Mouse (Mus musculus) 3134 (cell line): ENCODE data around the gene Rnf212b.

Source experiments
- DNase-seq: peaks from one replicate; pipeline ENCODE4 v3.0.0-alpha.2; 2011; ENCODE audit warnings: low spot score; ENCODE audit not compliant: insufficient read length; ENCODE audit errors: extremely low read depth

The Rnf212b gene

DNA sequence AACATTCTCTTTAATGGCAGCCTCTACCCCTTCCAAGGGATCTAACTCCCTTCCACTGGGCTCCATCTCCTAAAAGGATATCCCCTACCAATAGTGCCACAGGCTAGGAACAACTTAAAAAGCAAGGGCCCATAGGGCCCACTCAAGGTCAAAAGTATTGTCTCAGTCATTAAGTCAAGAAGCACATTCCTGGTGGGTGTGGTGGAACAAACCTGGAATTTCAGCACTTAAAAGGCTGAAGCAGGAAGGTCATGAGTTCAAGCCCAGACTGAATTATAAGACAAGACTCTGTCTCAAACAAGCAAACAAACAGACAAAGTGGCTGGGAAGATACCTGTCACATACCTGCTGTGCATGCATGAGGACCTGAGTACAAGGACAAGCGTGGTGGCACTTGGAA is 18.0 kb upstream of the Rnf212b start:
- no peak for DNase-seq

DNA sequence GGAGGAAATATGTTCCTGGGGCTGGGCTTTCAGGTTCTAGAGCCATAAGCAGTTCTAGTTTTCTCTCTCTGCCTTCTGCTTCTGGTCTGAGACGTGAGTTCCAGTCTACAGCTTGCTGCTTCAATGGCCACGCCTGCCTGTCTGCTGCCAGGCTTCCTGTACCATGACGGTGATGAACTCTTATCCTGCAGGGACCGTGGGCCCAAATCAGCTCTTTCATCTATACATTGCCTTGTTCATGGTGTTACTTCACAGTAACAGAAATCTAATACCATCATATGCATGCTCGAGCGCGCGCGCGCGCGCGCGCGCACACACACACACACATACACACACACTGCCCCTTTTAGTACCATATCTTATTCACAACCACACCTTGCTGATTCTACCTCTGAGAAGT is 17.2 kb upstream of the Rnf212b start:
- DNase-seq = no peak

DNA sequence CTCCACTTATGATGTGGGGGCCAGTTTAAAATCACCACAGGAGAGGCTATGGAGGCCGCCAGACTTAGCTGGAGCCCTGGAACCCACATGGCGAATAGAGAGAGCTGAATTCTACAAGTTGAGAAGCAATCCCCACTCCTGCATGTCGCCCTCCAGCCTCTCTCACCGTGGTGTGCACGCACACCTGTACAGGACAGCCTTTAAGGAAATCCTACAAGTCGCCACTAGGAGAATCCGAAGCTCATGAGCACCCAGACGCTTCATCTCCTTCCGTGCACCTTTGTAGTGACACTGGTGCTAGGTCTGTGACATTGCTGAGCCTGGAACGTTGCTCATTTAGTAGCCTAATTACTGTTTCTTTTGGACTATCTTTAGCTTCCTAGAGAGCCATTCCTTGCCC is 14.3 kb upstream of the Rnf212b start:
- DNase-seq = no peak

DNA sequence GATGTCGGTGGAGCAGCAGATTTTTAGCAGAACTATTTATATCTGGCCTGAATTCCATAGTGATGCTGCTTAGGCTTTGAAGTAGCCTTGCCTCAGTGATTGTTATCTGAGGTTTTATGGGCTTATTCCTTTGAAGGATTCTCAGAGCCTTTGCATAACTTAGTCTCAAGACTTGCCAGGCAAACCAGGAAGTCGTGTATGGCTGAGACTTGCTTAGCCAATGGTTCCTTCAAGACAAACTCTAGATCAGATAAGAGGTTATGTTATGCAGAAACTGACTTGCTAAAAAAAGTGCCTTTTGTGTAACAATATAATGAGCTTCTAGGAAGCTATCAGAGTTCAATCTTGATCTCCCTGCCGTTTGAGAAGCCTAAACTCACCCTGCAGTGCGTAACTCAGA is 11.5 kb upstream of the Rnf212b start:
- no peak for DNase-seq

DNA sequence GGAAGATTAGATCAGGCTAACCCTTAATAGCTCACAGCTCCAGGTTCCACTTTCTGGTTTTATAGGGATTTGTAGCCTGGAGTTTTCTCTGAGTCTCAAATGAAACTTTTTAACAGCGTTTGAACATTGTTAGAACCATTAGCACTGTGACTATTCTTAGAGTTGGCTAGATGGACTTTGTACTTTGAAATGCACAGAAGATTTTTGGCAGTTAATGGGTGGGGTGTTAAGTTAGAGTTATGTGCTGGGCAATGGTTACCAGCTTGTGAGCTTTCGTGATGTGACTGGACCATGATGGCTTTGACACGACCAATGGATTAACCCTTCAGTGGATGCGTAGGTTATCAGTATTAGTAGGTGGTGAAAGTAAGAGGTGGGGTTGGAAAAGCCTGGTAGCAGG is 7.8 kb upstream of the Rnf212b start:
- no peak for DNase-seq

DNA sequence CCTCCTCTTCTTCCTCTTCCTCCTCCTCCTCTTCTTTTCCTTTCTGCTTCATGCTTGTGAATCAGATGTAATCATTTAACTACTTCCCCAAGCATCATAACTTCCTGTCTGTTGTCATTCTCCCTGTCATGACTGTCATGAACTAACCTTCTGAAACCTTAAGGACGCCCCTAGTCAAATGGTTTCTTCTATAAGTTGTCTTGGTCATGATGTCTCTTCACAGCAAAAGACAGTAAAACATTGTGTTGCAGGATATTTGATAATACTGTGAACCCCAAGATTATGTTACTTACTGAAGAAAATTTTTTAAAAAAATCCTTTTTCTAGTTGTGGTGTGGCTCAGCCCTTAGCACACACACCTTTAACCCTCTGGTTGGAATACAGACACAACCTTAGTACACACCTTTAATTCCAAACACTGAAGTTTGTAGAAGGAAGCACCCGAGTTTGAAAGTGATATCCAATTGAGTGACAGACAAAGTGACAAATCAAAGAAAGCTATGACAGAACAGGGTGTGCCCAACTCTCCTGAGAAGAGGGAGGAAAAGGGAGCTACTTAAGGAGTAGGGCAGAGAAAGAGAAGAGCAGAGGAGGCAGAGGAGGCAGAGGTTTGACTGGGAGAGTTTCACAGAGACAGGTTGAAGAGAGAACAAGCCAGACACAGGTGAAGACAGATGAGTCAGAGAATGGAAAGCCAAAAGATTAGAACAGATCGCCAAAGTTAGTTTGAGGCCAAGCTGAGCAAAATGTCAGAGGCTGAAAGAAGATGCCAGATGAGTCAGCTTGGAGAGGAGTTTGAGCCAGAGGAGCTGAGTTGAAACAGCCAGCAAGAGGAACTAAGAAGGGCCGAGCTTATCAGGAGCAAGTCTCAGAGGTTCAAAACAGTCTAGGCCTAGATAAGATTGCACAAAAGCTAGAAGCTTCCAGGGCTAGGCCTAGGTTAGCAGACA is 4.9 kb upstream of the Rnf212b start:
- no peak for DNase-seq

DNA sequence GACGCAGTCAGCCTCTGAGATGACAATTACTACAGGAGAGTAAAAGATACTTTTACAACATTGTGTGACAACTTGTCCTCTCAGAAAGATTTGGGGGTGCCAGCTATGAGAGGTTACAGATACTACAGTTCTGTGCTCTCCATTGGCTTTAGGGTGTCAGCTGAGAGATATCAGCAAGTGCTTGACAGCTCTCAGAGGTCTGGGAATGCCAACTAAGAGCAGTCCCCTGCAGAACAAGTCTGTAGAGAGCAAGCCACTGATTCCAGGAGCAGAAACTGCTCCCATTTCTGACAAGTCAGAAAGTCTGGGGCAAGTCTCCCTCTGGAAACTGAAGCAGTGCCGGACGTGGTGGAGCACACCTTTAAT is 4.3 kb upstream of the Rnf212b start:
- DNase-seq = no peak

DNA sequence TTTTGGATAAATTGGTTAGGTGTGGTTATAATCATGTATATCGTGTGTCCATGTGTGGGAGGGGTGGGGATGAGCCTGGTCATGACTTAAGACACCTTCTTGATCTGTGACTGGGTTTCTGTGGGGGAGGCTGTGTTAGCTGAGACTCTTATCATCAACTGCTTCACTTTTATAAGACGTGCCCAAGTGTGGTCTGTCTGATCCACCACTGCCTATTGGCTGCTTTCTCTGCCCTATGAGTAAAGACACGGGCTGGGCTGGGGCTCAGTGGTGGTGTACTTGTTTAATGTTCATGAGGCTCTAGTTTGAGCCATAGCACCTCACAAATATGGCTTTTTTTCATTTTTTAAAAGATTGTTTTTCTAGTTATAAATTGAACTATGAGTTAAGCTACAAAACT is 1.8 kb downstream of the Rnf212b start:
- DNase-seq = no peak

DNA sequence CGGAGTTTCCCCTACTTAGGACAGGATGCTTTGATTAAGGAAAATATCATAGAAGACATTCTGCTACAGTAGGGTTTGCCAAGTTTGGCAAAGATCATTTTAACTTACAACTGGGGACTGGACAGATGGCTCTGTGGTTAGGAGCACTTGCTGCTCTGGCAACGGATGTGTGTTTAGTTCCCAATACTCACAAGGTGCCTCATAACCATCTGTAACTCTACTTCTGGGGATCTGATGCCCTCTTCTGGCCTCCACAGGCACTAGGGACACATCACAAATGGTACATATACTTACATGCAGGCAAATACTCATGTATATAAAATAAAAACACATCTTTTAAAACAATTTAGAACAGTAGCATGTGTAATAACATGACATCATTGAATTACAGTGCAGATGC is 3.9 kb downstream of the Rnf212b start:
- DNase-seq = no peak

DNA sequence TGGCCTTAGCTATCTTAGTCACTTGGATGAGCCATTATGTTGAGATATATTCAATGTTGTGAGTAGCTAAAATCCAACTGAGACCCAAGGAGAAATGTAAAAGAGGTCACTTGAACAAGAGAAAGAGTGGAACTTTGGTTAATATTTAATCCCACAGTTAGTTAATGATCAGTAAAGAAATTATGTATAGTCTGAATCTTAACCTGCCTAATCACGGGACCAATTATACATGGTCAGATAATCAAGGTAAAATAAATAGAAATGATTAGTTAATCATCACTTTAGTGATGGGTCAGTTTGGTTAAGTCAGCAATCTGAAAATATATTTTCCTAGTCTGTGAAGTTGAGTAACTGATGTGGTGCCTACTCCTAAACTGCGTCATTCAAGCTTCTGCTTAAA is 8.4 kb downstream of the Rnf212b start:
- DNase-seq = no peak

DNA sequence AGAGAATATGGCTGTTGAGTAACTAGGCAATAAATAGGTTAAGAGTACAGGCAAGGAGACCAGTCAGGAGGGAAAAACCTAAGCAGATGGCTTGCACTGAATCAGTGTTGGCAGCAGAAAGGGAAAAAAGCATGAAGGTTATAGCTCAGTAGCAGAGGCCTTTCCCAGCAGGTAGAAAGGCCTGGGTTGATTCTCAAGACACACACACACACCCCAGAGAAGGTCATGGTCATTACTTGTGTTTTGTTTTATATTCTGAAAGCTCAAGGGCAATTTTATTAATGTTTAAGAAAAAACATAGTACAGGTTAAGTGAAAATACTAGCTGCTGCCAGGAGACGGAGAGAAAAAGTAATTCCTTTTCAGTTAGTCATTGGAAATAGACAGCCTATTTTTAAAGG is 9.8 kb downstream of the Rnf212b start:
- DNase-seq = no peak

DNA sequence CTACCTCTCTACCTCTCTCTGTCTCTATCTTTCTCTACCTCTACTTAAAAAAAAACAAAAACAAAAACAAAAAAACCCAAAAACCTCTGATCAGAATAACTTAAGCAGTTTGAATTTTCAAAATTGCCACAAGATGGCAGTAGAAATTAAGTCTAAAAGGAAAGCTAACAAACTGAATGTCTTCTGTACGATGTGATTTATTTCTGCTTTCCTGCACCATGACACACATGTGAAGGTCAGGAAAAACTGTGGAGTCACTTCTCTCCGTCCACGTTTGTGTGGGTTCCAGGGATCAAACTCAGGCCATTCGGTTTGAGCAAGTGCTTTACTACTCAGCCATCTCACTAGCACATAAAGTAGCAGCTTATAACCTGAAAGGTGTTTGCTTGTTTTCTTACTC is 29.5 kb downstream of the Rnf212b start:
- DNase-seq = peak; percentile 25

DNA sequence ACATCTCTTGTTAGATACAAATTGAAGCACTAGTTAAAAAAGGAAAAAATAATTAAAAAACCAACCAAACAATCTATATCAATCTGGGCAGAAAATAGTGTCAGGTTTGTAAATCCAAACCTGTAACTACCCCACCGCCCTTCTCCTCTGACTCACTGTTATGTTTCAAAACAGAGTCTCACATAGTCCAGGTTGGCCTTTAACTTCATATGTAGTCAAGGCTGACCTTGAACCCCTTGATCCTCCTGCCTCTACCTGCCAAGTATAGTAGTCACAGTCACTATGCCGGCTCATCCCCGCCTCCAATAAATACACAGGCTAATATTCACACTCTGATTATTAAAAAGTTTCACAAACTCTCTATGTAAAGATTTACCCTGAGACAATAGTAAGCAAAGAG is 41.8 kb downstream of the Rnf212b start:
- DNase-seq = no peak

DNA sequence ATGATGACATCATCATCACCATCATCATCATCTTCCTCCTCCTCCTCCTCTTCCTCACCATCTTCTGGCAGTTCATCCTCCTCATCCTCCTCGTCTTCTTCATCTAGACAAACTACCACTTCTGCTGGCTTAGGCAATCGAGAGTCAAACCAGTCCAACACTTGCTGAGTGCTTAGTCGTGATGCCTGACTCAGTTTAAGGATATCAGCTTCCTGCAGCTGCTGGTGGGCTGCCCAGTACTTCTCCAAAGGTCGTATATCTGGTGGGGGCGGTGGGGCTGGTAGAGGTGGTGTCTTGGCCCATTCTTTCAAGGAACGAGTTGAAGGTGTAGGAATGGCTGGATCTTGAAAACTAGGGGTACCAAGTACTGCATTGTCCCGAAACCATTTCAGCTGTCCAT is 42.8 kb downstream of the Rnf212b start:
- DNase-seq = no peak

DNA sequence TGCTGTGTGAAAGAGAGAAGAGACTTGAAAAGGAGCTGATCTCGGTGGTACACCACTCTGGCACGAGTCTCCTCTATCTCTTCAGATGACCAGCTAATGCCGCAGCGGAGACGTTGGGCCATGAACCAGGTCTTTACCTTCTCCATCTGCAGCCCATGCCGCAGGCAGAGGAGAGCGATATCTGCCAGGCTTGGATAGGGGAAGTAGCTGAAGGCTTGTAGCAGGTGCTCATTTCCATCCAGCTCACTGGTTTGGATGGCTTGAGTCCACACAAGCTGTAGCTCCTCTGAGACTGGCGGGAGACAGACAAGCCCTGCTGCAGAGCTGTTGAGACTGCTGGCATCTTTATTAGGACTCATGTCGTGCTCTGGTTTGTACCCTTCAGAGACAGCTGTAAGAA is 44.0 kb downstream of the Rnf212b start:
- no peak for DNase-seq

DNA sequence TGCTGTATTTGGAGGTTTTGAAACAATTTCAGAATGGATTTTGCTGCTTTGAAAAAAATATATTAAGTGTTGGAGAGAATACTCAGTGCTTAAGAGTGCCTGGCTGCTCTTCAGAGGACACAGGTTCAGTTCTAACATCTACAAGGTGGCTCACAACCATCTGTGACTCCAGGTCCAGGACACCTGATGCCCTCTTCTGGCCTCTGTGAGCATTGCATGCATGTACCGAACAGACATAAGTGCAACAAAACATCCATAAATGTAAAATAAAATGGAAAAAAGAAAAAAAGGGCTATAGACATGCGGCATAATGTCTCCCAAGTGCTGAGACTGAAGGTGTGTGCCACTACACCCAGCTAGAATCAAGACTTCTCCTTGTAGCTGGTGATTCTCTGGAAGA is 46.6 kb downstream of the Rnf212b start:
- no peak for DNase-seq

DNA sequence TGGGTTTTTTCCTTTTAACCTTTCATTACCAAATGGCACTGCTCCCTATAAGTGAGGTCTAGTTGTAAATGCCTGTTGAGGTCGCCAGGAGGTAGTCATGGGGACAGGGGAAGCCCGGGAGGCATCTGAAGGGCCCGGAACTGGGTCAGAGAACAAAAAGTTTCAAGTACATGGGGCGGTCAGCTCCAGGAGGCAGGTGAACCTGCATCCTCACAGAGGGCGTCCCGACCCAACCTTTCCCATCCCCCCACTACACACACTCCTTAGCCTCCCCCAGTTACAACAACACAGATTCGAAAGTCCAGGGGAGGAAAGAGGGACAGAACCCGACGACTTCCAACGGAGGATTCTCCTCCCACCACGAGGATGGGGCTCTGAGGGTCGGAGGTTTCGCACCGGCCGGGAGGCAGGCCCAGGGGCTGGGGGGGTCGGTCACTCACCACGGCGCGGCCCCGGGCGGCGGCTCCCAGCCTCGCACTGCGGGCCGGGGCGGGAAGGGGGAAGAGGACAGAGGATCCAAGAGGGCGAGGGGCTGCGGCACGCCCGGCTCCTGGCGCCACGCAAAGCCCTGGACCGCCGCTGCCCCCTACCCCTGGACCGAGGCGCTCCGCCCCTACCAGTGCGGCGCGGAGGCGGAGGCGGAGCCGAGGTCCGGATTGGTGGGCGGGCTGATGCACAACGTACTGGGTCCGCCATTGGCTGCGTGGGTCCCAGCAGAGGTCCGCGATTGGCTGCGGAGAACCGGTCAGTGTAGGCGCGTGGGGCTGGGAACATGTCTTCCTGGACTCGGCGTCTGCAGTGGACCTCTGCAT is 49.8 kb downstream of the Rnf212b start:
- peak; percentile 88 for DNase-seq

DNA sequence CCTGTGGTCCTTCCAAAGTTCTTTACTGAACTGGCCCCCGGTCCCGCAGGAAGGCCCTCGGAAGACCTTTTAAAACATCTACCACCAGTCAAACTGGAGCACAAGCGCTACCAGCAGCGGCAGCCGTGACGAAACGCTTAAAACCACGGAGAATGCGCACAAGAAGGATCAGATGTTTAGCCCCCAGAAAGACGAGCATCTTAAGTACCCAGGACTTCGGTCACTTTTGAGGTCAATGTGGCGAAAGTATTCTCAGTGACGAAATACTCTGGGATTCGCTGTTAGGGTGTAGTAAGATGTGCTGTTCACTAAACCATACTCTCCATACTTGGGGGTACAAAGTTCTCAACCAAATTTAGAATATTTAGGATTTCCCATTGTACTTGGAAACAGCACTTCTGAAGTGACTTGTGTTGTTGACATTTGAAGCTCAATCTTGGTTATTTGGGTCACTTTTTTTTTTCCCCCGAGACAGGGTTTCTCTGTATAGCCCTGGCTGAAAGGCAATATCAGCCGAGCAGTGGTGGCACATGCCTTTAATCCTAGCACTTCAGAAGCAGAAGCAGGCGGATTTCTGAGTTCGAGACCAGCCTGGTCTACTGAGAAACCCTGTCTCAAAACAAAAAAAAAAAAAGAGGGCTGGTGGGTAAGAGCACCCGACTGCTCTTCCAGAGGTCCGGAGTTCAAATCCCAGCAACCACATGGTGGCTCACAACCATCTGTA is 50.5 kb downstream of the Rnf212b start:
- no peak for DNase-seq

DNA sequence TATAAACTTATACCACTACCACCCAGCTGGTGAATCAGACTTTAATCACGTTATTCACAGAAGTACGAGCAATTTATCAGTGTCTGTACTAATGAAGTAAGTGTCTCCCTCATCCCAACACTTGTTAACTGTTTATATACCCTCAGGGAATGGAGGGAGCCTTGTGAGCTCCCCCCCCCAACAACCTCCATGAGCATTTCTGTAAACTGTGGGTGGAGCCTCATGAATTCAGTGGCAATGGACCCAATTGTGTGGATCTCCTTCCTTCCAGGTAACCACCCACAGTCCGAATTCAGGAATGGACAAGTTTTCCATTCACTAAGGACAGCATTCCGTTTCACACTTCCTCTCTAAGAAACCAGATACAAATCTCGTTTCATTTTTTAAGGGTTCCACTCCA is 51.7 kb downstream of the Rnf212b start:
- DNase-seq = no peak

DNA sequence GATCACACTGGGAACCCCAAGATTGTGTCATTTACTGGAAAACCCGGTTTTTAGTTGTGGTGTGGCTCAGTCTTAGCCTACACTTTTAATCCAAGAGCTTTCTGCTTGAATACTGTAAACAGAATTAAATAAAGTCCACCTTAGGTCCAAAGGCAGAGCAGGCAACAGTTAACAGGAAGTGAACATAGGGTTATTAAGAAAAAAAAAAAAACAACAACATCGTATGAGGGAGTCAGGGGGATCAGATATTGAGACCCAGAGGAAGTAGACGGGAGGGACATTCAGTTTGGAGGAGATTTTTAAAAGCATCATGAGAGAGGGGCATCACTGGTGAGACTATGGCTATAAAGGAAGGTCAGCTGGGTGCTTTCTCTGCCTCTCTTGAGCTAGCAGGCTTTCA is 52.3 kb downstream of the Rnf212b start:
- no peak for DNase-seq

DNA sequence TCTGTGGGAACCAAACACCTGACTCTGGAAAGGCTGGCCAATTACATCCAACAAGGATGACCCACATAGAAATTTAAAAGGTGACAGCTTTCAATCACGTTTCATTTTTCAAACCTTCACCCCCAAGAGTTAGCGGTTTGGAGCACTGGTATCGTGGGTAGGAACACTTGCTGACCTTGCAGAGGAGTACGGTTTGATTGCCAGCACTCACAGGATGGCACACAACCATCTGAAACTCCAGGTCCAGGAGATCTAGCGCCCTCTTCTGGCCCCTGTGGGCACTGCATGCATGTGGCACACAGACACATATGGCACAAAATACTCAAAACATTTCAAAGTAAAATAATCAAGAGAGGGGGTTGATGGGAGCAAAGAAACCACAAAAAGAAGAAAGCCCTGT is 53.0 kb downstream of the Rnf212b start:
- DNase-seq = no peak
